Mouse (Mus musculus) intestine, postnatal 0 days (tissue): Measurements from ENCODE around the gene Iqgap3. TPM values are rescaled to one million over a fixed set of nuclear protein-coding genes. Genes with fewer than 3 reads are reported as not detected.

ENCODE experiments used
- ATAC-seq: fragments of 200-750 bp; cut with Nextera tagmentation; 2 replicates; pipeline ENCODE4 v1.8.0; 2017; ENCODE audit warnings: mild to moderate bottlenecking, moderate TSS enrichment, moderate library complexity
- H3K27ac ChIP-seq: fragments of 300-500 bp; sonication (generic); 2 replicates; pipeline ENCODE4 v1.5.1; 2014; ENCODE audit warnings: mild to moderate bottlenecking, low read depth, low read length, moderate library complexity
- H3K27me3 ChIP-seq: fragments of 300-500 bp; sonication (generic); replicated peaks from 2 replicates; pipeline ENCODE4 v1.6.1; 2014; ENCODE audit warnings: low read length, mixed read lengths; ENCODE audit not compliant: control insufficient read depth, insufficient read depth
- H3K36me3 ChIP-seq: fragments of 300-500 bp; sonication (generic); 2 replicates; pipeline ENCODE4 v1.6.1; 2014; ENCODE audit warnings: mild to moderate bottlenecking, moderate library complexity; ENCODE audit not compliant: control insufficient read depth, insufficient read depth
- H3K4me1 ChIP-seq: fragments of 300-500 bp; sonication (generic); replicated peaks from 2 replicates; pipeline ENCODE4 v1.6.1; 2014; ENCODE audit warnings: antibody characterized with exemption, low read length, mixed read lengths; ENCODE audit not compliant: control insufficient read depth, insufficient read depth
- H3K4me2 ChIP-seq: fragments of 300-500 bp; sonication (generic); replicated peaks from 2 replicates; pipeline ENCODE4 v1.6.1; 2014; ENCODE audit warnings: low read depth, mild to moderate bottlenecking, moderate library complexity
- H3K4me3 ChIP-seq: fragments of 300-500 bp; sonication (generic); 2 replicates; pipeline ENCODE4 v1.5.1; 2014; ENCODE audit warnings: low read depth, low read length
- H3K9ac ChIP-seq: fragments of 300-500 bp; sonication (generic); 2 replicates; pipeline ENCODE4 v1.6.1; 2014; ENCODE audit warnings: mild to moderate bottlenecking, low read depth, low read length
- H3K9me3 ChIP-seq: fragments of 300-500 bp; sonication (generic); 2 replicates; pipeline ENCODE4 v1.6.1; 2016; ENCODE audit warnings: mixed run types; ENCODE audit not compliant: control insufficient read depth
- CTCF ChIP-seq: sonication (generic); IDR thresholded peaks from 2 replicates; pipeline ENCODE4 v1.5.1; 2016; ENCODE audit warnings: low read depth, mild to moderate bottlenecking, control low read depth, antibody characterized with exemption, moderate library complexity
- WGBS: fragments of 180-500 bp; shearing (Covaris S2); extraction: QIAGEN DNeasy Blood & Tissue Kit; methylation state at CpG from one replicate; pipeline ENCODE4 v1.1.7; 2014; 5-methylcytosine and 5-hydroxymethylcytosine counted together
- polyA plus RNA-seq: library from polyadenylated mRNA; unstranded; fragments of >200 nt; fragmentation: Nextera tagmentation; extraction: Ambion mirVana; gene quantifications from 2 replicates; pipeline ENCODE4 v1.2.1, GENCODE M21; 2015

Iqgap3 gene
- polyA plus RNA-seq, 1 experiment from 2014 or later: 4.3 TPM

GRCm38 (mm10) chr3:88138336-88139242, 56.8 kb downstream of the Iqgap3 start:
- TF ChIP-seq CTCF: no peak
- Histone ChIP-seq H3K27ac (peak overlapping the region; percentile 100), H3K9me3 (no peaks in the 10 kb centered on the region), H3K27me3 (no peaks in the 10 kb centered on the region), H3K36me3 (no peaks in the 10 kb centered on the region), H3K9ac (peak overlapping the region; percentile 73), H3K4me2 (peak overlapping the region; percentile 85), H3K4me1 (peaks cover 14% of the 10 kb centered on the region), H3K4me3 (peak overlapping the region; percentile 54)
- WGBS: under 1% methylated on average over 32 of the region's 32 CpGs
- peak; percentile 23 for ATAC-seq

DNA sequence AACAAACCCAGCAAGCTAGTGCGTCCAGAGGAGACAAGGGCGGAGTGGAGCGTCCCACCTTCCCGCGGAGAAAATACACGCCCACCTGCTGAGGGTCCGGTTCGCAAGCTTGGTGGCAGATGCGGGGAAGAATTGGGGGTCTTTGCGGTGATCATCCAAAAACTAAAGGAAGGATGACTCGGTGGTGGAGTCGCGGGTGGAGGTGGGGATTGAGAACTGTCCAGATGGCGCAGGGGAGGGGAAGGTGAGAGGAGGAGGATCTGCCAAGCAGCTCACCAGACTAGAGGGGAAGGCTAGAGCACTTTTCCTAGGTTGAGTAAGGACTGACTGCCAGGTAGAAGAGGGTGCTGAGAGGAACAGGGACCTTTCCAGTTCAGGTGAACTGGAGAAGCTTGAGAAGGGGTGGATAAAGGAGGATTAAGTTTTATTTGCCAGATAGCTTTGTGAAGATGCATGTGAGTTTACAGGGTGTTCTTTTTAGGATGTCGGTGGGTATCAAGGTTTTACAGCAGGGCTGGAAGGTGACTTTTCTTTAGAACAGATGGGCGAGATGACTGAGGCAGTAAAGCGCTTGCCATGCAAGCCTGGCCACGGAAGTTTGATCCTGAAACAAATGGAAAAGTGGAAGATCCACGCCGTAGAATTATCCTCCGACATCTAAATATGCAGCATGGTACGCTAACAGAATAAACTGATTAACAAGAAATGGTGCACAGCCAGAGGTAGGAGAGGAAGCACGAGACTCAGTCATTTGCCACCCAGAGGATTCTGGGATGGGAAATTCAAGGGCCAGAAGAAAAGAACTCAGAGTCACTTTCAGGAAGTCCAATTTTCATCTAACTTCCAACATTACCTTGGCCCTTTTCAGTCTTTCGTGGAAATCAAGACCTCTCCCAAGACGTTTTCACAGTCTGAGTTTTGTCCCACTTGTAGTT, 57.7 kb downstream of the Iqgap3 start:
- Histone ChIP-seq H3K36me3 (no peaks in the 10 kb centered on the region), H3K4me1 (peaks cover 14% of the 10 kb centered on the region; the same call in 1 of the 2 replicates), H3K27ac (peak overlapping the region; percentile 100), H3K9ac (peak overlapping the region; percentile 89), H3K4me3 (peak overlapping the region; percentile 54), H3K27me3 (no peaks in the 10 kb centered on the region), H3K9me3 (no peaks in the 10 kb centered on the region), H3K4me2 (peak overlapping the region; percentile 85)
- TF ChIP-seq CTCF: no peak
- 13% methylated on average over 25 of the region's 25 CpGs for WGBS
- ATAC-seq: no peak

- ATAC-seq: no peak
- peak overlapping the region; percentile 89 for H3K9ac ChIP-seq
These were observed 58.6 kb downstream of the Iqgap3 start for GRCm38 (mm10) chr3:88140178-88140902.

DNA sequence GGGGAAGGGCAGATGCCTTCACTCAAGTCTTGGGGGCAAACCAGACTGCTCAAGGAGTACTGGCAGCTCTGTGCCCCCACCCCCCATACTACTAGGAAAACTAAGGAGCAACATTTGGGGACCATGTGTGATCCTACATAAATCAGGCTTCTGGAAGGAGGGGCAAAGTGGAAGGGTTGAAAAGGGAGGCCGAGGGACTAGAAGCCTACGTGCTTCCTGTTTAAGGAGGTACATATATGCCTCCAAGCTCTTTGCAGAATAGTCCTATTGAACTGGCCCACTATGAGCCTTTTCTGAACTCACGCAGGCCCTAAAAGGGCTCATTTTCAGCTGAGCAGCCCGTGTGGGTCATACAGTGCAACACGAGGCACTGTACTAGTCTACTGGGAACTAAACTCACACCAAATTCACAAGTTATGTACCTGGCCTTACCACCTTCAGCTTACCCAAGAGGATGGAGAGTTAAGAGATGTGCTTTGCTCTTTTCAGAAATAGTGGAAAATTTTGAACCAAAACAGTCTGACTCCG, 59.2 kb downstream of the Iqgap3 start:
- no peaks in the 10 kb centered on the region for H3K27me3 ChIP-seq
- peak overlapping the region; percentile 100 for H3K27ac ChIP-seq
- WGBS: 28% methylated on average over 6 of the region's 6 CpGs
- no peak for TF ChIP-seq CTCF
- peak overlapping the region; percentile 85 for H3K4me2 ChIP-seq
- no peaks in the 10 kb centered on the region for H3K36me3 ChIP-seq
- H3K4me1 ChIP-seq: peaks cover 22% of the 10 kb centered on the region
- H3K9me3 ChIP-seq: no peaks in the 10 kb centered on the region
- peak overlapping the region; percentile 89 for H3K9ac ChIP-seq
- H3K4me3 ChIP-seq: peak overlapping the region; percentile 78; the same call in 1 of the 2 replicates
- ATAC-seq: no peak

More at GRCm38 (mm10) chr3:88140178-88140902, 58.6 kb downstream of the Iqgap3 start:
- no peaks in the 10 kb centered on the region for H3K36me3 ChIP-seq
- WGBS: 6% methylated on average over 11 of the region's 11 CpGs
- no peak for TF ChIP-seq CTCF
- H3K9me3 ChIP-seq: no peaks in the 10 kb centered on the region
- no peaks in the 10 kb centered on the region for H3K27me3 ChIP-seq
- H3K4me1 ChIP-seq: peaks cover 17% of the 10 kb centered on the region
- peak overlapping the region; percentile 100 for H3K27ac ChIP-seq
- peak overlapping the region; percentile 85 for H3K4me2 ChIP-seq
- peak overlapping the region; percentile 78 for H3K4me3 ChIP-seq

GRCm38 (mm10) chr3:88141439-88141786, 59.6 kb downstream of the Iqgap3 start:
- H3K4me2 ChIP-seq: peak overlapping the region; percentile 85

More at GRCm38 (mm10) chr3:88141439-88141786, 59.6 kb downstream of the Iqgap3 start:
- Histone ChIP-seq H3K9ac (peak overlapping the region; percentile 89), H3K27ac (peak overlapping the region; percentile 100), H3K36me3 (no peaks in the 10 kb centered on the region), H3K27me3 (no peaks in the 10 kb centered on the region), H3K9me3 (no peaks in the 10 kb centered on the region), H3K4me1 (peaks cover 26% of the 10 kb centered on the region), H3K4me3 (peak overlapping the region; percentile 78)
- peak; percentile 25 for ATAC-seq
- no peak for TF ChIP-seq CTCF
- WGBS: 6% methylated on average over 9 of the region's 9 CpGs
